Mouse (Mus musculus): ENCODE results near the gene 2610021A01Rik. TPM values are rescaled to one million over a fixed set of nuclear protein-coding genes. Genes with fewer than 3 reads are reported as not detected.
A peak's percentile ranks its signal among the peaks of the same experiment; 100 is the strongest.
"Not testable (repeated sequence)": the region's sequence is repeated elsewhere in the genome, so short reads cannot be mapped to it uniquely, and the experiment has no call there.

Gene 2610021A01Rik
- polyA plus RNA-seq, 1 experiment from 2014 or later: 10.0 TPM

DNA sequence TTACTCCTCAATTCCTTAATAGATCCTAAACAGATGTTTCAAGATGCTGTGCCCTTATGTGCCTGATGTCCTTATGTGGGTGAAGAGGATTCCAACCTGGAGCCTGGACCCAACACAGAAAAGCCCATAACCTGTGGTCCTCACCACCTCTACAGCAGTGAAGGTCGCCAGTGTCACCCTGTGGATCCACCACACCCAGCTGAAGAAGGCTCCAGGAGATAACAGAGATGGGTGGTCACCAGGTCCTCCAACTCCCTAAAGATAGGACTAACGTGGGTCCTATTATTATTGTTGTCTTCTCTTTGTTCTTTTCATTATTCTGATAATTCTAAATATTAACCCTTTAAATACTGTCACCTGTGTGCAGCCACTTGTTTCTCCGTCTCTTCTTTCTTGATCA, 12.6 kb downstream of the 2610021A01Rik start:
- peaks cover 7% of the 10 kb centered on the region for H3K36me3 ChIP-seq (ENCODE audit: control insufficient read depth, insufficient read depth, low read length)
- no peak overlapping the region for H3K27ac ChIP-seq (ENCODE audit: low read depth, low read length)
- H3K4me1 ChIP-seq (ENCODE audit: control insufficient read depth, insufficient read depth, low read length): no peaks in the 10 kb centered on the region
- H3K9ac ChIP-seq (ENCODE audit: low read depth, low read length): no peak overlapping the region
- H3K4me2 ChIP-seq: no peak overlapping the region
- no peaks in the 10 kb centered on the region for H3K27me3 ChIP-seq (ENCODE audit: control insufficient read depth, insufficient read depth, low read length)
- WGBS (ENCODE audit: insufficient replicate concordance): 77% methylated on average over 3 of the region's 3 CpGs
- no peak for ATAC-seq (replicated peaks; ENCODE audit: insufficient number of reproducible peaks, low FRiP score, low TSS enrichment)
- no peaks in the 10 kb centered on the region for H3K9me3 ChIP-seq (replicated peaks; ENCODE audit: control insufficient read depth, low read length)
- H3K4me3 ChIP-seq (ENCODE audit: low read depth, low read length): no peak overlapping the region

DNA sequence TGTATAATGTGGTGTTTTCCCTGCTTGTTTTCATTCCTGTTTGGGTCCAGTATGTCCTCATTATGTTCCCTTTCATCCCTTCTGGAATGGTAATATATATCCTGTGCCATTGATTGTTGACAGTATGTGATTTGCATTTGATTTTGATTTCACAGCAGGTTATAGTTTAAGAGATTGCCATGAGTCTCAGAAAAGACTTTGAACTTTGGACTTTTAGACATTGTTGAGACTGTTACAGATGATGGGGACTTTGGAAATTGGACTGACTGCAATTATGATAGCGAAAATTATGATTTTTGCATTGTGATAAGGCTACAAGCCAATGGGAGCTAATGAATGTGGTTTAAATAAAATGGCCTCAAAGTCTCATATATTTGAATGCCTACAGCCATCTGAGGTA, 17.2 kb downstream of the 2610021A01Rik start:
- not testable (repeated sequence) for H3K4me2 ChIP-seq; H3K9me3 ChIP-seq (replicated peaks; ENCODE audit: control insufficient read depth, low read length); H3K27ac ChIP-seq (ENCODE audit: low read depth, low read length); H3K36me3 ChIP-seq (ENCODE audit: control insufficient read depth, insufficient read depth, low read length); H3K4me1 ChIP-seq (ENCODE audit: control insufficient read depth, insufficient read depth, low read length); ATAC-seq (replicated peaks; ENCODE audit: insufficient number of reproducible peaks, low FRiP score, low TSS enrichment); H3K9ac ChIP-seq (ENCODE audit: low read depth, low read length); H3K27me3 ChIP-seq (ENCODE audit: control insufficient read depth, insufficient read depth, low read length); H3K4me3 ChIP-seq (ENCODE audit: low read depth, low read length)
- WGBS (ENCODE audit: insufficient replicate concordance): 90% methylated on average over 1 of the region's 1 CpGs

DNA sequence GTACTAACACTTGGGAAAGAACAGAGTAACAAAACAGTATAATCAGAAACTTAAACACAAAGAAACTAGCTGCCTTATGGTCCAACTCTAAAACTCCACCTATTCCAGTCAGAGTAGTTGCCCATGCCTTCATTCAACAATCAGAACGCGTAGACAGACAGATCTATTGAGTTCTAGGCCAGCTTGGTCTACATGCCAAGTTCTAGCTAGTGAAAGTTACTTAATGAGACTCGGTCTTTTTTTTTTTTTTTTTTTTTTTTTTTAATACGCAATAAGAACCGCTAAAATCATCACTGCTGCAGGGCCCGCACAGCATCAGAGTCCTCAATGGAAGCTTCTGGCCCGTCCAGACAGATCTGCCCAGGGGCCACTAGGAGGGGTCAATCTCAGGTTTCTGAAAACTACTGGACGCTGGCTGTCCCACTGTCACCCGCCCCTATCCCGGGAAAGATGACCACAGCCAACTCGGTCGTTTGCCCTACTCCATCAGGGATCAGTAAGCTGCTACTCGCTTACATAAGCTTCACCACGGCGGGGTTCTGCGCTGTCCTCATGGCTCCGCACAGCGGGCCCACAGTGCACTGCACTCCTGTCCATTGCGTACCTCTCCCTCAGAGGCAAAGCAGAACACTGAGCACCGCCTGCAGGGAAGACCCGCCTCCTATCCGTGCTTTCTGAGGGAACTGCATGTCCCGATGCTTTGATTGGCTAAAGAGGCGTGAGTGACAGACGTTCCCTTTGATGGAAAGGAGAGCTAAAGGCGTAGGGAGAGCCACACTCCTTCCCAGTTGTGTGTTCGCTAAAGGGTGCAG, 33.6 kb downstream of the 2610021A01Rik start, which contains the start of gene Zfp788:
TSS of gene Zfp788 (plus strand) at position 795 of the 812 bp plus-strand sequence.
- WGBS (ENCODE audit: insufficient replicate concordance): 1% methylated on average over 27 of the region's 27 CpGs
- peaks cover 16% of the 10 kb centered on the region for H3K36me3 ChIP-seq (ENCODE audit: control insufficient read depth, insufficient read depth, low read length)
- peak within 1 kb of the TSS; percentile 94 for H3K27ac ChIP-seq (ENCODE audit: low read depth, low read length)
- H3K27me3 ChIP-seq (ENCODE audit: control insufficient read depth, insufficient read depth, low read length): no peaks in the 10 kb centered on the region
- peaks cover 4% of the 10 kb centered on the region; the same call in 1 of the 2 replicates for H3K4me1 ChIP-seq (ENCODE audit: control insufficient read depth, insufficient read depth, low read length)
- peak within 1 kb of the TSS; percentile 71 for H3K4me3 ChIP-seq (ENCODE audit: low read depth, low read length)
- H3K9ac ChIP-seq (ENCODE audit: low read depth, low read length): peak within 1 kb of the TSS; percentile 79
- no peaks in the 10 kb centered on the region for H3K9me3 ChIP-seq (replicated peaks; ENCODE audit: control insufficient read depth, low read length)
- ATAC-seq (replicated peaks; ENCODE audit: insufficient number of reproducible peaks, low FRiP score, low TSS enrichment): peak; percentile 97
- H3K4me2 ChIP-seq: peak within 1 kb of the TSS; percentile 96

DNA sequence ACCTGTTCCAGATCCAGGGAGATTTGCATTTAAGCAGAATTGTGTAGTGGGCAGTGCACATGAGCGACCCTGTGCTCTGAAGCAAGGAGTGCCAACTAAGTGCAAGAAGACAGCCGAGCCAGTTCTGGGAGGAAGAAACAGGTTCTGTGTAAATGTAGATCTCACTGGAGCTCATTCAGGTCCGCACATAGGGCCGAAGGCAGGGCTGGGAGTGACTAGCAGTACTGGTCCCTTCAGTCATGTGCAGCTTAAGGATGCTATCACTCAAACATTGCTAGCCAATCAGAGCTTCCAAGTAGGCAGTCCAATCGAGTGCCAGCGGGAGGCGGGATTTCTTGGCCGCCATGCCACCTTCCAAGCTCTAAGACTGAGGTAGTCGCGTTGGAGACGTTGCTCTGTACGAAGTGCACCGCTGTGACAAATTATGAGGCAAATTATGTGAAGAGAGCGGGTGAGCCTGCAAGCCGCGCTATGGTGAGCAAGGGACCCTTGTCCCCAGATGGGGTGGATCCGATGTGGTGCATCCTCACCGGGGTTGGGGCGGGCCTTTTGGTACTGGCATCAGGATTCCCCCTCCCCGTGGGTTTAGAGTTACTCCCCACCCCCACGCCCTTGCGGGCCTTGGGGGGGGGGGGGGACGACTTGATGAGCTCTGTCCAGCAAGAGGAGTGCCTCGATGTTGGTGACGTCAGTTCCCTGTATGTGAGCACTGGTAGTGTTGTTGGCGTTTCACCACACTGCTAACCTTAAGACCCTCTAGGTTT, 34.4 kb downstream of the 2610021A01Rik start:
- Histone ChIP-seq H3K4me3 (ENCODE audit: low read depth, low read length) (peak overlapping the region; percentile 71), H3K27me3 (ENCODE audit: control insufficient read depth, insufficient read depth, low read length) (no peaks in the 10 kb centered on the region), H3K27ac (ENCODE audit: low read depth, low read length) (peak overlapping the region; percentile 94), H3K4me1 (ENCODE audit: control insufficient read depth, insufficient read depth, low read length) (peaks cover 4% of the 10 kb centered on the region; the same call in 1 of the 2 replicates), H3K9ac (ENCODE audit: low read depth, low read length) (peak overlapping the region; percentile 79), H3K36me3 (ENCODE audit: control insufficient read depth, insufficient read depth, low read length) (peaks cover 13% of the 10 kb centered on the region), H3K4me2 (peak overlapping the region; percentile 96), H3K9me3 (replicated peaks; ENCODE audit: control insufficient read depth, low read length) (no peaks in the 10 kb centered on the region)
- ATAC-seq (replicated peaks; ENCODE audit: insufficient number of reproducible peaks, low FRiP score, low TSS enrichment): peak; percentile 97
- WGBS (ENCODE audit: insufficient replicate concordance): under 1% methylated on average over 26 of the region's 26 CpGs

DNA sequence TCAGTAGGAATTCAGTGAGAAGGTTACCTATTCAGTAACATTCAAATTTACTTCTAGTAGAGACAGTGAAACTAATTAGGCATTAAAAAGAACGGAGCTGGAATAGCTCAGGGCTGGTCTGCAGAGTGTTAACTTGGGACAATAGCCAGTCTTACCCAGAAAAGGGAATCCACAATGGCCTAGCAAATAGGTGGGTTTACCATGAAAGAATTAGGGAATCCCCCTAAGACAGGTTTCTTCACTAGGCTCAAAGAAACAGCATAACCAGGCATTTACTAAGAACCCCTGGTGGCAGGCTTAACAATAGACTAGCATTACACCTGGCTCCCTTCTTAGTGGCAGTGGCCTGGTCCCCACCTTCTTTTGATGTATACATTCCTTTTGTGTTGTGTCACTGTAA, 75.3 kb downstream of the 2610021A01Rik start:
- not testable (repeated sequence) for H3K36me3 ChIP-seq (ENCODE audit: control insufficient read depth, insufficient read depth, low read length); H3K9ac ChIP-seq (ENCODE audit: low read depth, low read length); H3K4me3 ChIP-seq (ENCODE audit: low read depth, low read length); H3K4me2 ChIP-seq; ATAC-seq (replicated peaks; ENCODE audit: insufficient number of reproducible peaks, low FRiP score, low TSS enrichment); H3K4me1 ChIP-seq (ENCODE audit: control insufficient read depth, insufficient read depth, low read length); H3K9me3 ChIP-seq (replicated peaks; ENCODE audit: control insufficient read depth, low read length); H3K27ac ChIP-seq (ENCODE audit: low read depth, low read length); H3K27me3 ChIP-seq (ENCODE audit: control insufficient read depth, insufficient read depth, low read length)
- WGBS (ENCODE audit: insufficient replicate concordance): 46% methylated on average over 1 of the region's 1 CpGs

Other genes starting within 250 kb of the 2610021A01Rik start
- 10.3 and 10.4 TPM in 2 replicates for gene AI987944, start 205.9 kb upstream of the 2610021A01Rik start, polyA plus RNA-seq (2014; fragmentation: Nextera tagmentation; extraction: Ambion mirVana)
- 0.10 and 0.21 TPM in 2 replicates for gene Vmn2r57, start 150.5 kb upstream of the 2610021A01Rik start, polyA plus RNA-seq (2014; fragmentation: Nextera tagmentation; extraction: Ambion mirVana)
- 0.07 TPM in 1 of 2 replicates, not detected in the other for gene Gm20449, start 99.8 kb upstream of the 2610021A01Rik start, polyA plus RNA-seq (2014; fragmentation: Nextera tagmentation; extraction: Ambion mirVana)
- 4.9 and 7.3 TPM in 2 replicates for gene AW146154, start 99.3 kb upstream of the 2610021A01Rik start, polyA plus RNA-seq (2014; fragmentation: Nextera tagmentation; extraction: Ambion mirVana)
- 0.11 and 0.41 TPM in 2 replicates for gene Gm6871, start 25.6 kb upstream of the 2610021A01Rik start, polyA plus RNA-seq (2014; fragmentation: Nextera tagmentation; extraction: Ambion mirVana)
- 5.9 and 6.3 TPM in 2 replicates for gene Zfp788, start 34.0 kb downstream of the 2610021A01Rik start, polyA plus RNA-seq (2014; fragmentation: Nextera tagmentation; extraction: Ambion mirVana)